Mouse (Mus musculus) midbrain, embryonic 12.5 days (tissue): ENCODE data around the gene Eps15l1. TPM values are rescaled to one million over a fixed set of nuclear protein-coding genes. Genes with fewer than 3 reads are reported as not detected.
A peak's percentile ranks its signal among the peaks of the same experiment; 100 is the strongest.

Experiments
- ATAC-seq: fragments of 200-750 bp; cut with Nextera tagmentation; 2 replicates; pipeline ENCODE4 v1.8.0; 2017; ENCODE audit warnings: low read depth, moderate TSS enrichment, moderate library complexity; ENCODE audit not compliant: low FRiP score
- H3K27ac ChIP-seq: fragments of 300-500 bp; sonication (generic); replicated peaks from 2 replicates; pipeline ENCODE4 v1.5.1; 2016; ENCODE audit warnings: mild to moderate bottlenecking
- H3K27me3 ChIP-seq: fragments of 300-500 bp; sonication (generic); 2 replicates; pipeline ENCODE4 v1.6.1; 2016; ENCODE audit warnings: mild to moderate bottlenecking
- H3K36me3 ChIP-seq: fragments of 300-500 bp; sonication (generic); 2 replicates; pipeline ENCODE4 v1.6.1; 2016
- H3K4me1 ChIP-seq: fragments of 300-500 bp; sonication (generic); 2 replicates; pipeline ENCODE4 v1.6.1; 2016
- H3K4me2 ChIP-seq: fragments of 300-500 bp; sonication (generic); replicated peaks from 2 replicates; pipeline ENCODE4 v1.6.1; 2016; ENCODE audit warnings: mild to moderate bottlenecking, moderate library complexity
- H3K4me3 ChIP-seq: fragments of 300-500 bp; sonication (generic); 2 replicates; pipeline ENCODE4 v1.5.1; 2016; ENCODE audit warnings: mild to moderate bottlenecking
- H3K9ac ChIP-seq: fragments of 300-500 bp; sonication (generic); replicated peaks from 2 replicates; pipeline ENCODE4 v1.6.1; 2016; ENCODE audit warnings: mild to moderate bottlenecking, moderate library complexity
- H3K9me3 ChIP-seq: fragments of 300-500 bp; sonication (generic); 2 replicates; pipeline ENCODE4 v1.6.1; 2016; ENCODE audit warnings: mild to moderate bottlenecking
- WGBS: fragments of 180-500 bp; shearing (Covaris S2); methylation state at CpG from one replicate; pipeline ENCODE4 v1.1.7; 2016; 5-methylcytosine and 5-hydroxymethylcytosine counted together
- polyA plus RNA-seq: library from polyadenylated mRNA; unstranded; fragments of >200 nt; fragmentation: Nextera tagmentation; extraction: Ambion mirVana; gene quantifications from 2 replicates; pipeline ENCODE4 v1.2.1, GENCODE M21; 2016

Eps15l1 gene
- polyA plus RNA-seq, 1 experiment from 2014 or later = 73.2 TPM

- no peak overlapping the region for H3K9ac ChIP-seq
- peaks cover 49% of the 10 kb centered on the region for H3K27me3 ChIP-seq
- H3K4me2 ChIP-seq = no peak overlapping the region
- H3K4me3 ChIP-seq = no peak overlapping the region
- ATAC-seq = no peak
- H3K4me1 ChIP-seq = peaks cover 10% of the 10 kb centered on the region
- no peaks in the 10 kb centered on the region for H3K9me3 ChIP-seq
- H3K27ac ChIP-seq = no peak overlapping the region
- no peaks in the 10 kb centered on the region for H3K36me3 ChIP-seq
- WGBS = 90% methylated on average over 10 of the region's 10 CpGs
Measured at GRCm38 (mm10) chr8:72324036-72324706, 97.1 kb downstream of the Eps15l1 start.

DNA sequence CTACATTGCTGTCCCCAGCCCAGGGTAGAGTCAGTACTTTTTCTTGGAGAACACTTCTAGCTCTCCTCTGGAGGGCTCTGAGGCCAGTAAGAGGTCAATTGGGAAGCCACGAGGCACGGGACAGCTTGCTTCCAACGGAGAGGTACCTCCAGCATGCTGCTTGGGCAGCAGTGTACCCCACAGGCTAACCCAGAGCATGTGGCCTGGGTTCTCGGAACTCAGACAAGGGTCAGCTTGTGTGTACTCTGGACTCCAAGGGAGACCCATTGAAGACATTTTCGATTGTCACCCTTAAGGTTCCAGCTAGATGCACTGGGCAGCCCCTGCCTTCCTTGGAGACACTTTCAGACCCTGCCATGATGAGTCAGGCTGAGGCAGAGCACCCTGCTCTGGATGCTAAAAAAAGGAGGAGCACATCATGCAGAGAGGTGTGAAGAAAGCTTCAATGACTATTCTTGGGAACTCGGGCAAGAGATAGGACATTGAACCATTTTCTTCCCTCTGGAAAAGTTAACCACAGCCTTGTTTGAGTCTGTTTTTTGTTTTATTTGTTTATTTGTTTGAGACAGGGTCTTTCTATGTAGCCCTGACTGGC, 98.0 kb downstream of the Eps15l1 start:
- Histone ChIP-seq H3K9me3 (no peaks in the 10 kb centered on the region), H3K27ac (no peak overlapping the region), H3K27me3 (peaks cover 57% of the 10 kb centered on the region), H3K4me3 (no peak overlapping the region), H3K4me2 (no peak overlapping the region), H3K9ac (no peak overlapping the region), H3K4me1 (peaks cover 14% of the 10 kb centered on the region), H3K36me3 (no peaks in the 10 kb centered on the region)
- WGBS = 68% methylated on average over 6 of the region's 6 CpGs
- ATAC-seq = no peak

DNA sequence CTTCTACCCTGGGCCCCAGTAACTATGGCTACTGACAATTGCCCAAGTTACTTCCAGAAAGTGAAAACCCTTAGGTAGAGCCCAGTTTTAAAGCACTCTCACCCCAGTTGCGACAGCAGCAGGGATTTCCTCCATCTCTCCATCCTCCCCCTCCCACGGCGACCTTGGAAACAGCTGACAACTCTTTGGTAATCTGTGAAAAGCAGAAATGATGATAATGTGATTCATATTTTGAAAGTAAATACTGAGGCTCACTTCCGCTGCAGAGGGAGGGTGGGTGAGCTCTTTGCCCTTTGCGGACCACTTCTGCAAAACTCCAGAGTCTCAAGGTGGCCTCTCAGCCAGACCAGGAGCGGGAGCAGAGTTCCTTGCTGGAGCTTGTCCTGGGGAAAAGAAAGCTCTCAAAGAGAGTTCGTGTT, 98.8 kb downstream of the Eps15l1 start:
- no peaks in the 10 kb centered on the region for H3K36me3 ChIP-seq
- peaks cover 62% of the 10 kb centered on the region for H3K27me3 ChIP-seq
- H3K4me1 ChIP-seq = peaks cover 14% of the 10 kb centered on the region
- H3K4me3 ChIP-seq = no peak overlapping the region
- H3K9ac ChIP-seq = no peak overlapping the region
- H3K9me3 ChIP-seq = no peaks in the 10 kb centered on the region
- WGBS = 77% methylated on average over 7 of the region's 7 CpGs
- ATAC-seq = no peak
- H3K4me2 ChIP-seq = no peak overlapping the region
- no peak overlapping the region for H3K27ac ChIP-seq

GRCm38 (mm10) chr8:72321635-72322441, 99.4 kb downstream of the Eps15l1 start:
- no peak for ATAC-seq

GRCm38 (mm10) chr8:72320803-72321583, 100.3 kb downstream of the Eps15l1 start:
- H3K27ac ChIP-seq = no peak overlapping the region
- ATAC-seq = no peak
- H3K9me3 ChIP-seq = no peaks in the 10 kb centered on the region
- H3K4me2 ChIP-seq = no peak overlapping the region
- peaks cover 18% of the 10 kb centered on the region for H3K4me1 ChIP-seq
- peaks cover 66% of the 10 kb centered on the region for H3K27me3 ChIP-seq
- H3K4me3 ChIP-seq = 0 out of 2 replicates have a peak overlapping the region, but pooled peaks have one; percentile 1
- WGBS = 67% methylated on average over 25 of the region's 25 CpGs
- H3K9ac ChIP-seq = no peak overlapping the region
- no peaks in the 10 kb centered on the region for H3K36me3 ChIP-seq

More at GRCm38 (mm10) chr8:72321635-72322441, 99.4 kb downstream of the Eps15l1 start:
- Histone ChIP-seq H3K4me2 (no peak overlapping the region), H3K9ac (no peak overlapping the region), H3K4me1 (peaks cover 14% of the 10 kb centered on the region), H3K27me3 (peaks cover 66% of the 10 kb centered on the region), H3K9me3 (no peaks in the 10 kb centered on the region), H3K27ac (no peak overlapping the region), H3K4me3 (no peak overlapping the region), H3K36me3 (no peaks in the 10 kb centered on the region)
- WGBS = 88% methylated on average over 20 of the region's 20 CpGs

DNA sequence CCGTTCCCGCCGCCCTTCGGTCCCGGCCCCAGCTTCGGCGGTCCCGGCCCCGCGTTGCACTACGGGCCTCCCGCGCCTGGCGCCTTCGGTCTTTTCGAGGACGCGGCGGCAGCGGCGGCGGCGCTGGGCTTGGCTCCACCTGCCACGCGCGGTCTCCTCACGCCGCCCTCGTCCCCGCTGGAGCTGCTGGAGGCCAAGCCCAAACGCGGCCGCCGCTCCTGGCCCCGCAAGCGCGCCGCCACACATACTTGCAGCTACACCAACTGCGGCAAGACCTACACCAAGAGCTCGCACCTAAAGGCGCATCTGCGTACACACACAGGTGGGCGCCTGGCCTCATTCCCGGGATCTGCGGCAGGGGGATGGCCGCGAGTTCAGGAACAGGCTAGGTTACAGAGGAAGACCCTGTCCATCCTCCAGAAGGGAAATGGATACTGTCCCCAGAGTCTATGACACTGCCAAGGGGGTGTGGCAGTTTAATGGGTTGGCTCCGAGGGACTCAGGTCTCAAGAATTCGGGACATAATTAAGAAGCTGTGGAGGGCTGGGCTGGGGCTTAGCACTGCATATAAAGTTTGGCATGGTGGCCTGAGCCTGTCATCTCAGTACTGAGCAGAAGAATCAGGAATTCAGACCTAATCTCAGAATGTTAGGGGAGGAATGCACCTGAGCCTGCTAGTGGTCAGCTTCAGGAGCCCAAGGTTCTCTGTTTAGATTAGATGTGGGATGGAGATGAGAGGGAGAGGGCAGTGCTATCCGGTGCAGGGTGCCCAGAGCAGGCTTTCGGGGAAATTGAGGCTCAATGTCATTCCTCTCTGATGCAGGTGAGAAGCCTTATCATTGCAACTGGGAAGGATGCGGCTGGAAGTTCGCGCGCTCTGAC, 101.1 kb downstream of the Eps15l1 start:
- Histone ChIP-seq H3K27me3 (peaks cover 66% of the 10 kb centered on the region), H3K4me2 (peak overlapping the region; percentile 76), H3K9me3 (no peaks in the 10 kb centered on the region), H3K4me3 (peak overlapping the region; percentile 52), H3K27ac (no peak overlapping the region), H3K36me3 (no peaks in the 10 kb centered on the region), H3K4me1 (peaks cover 18% of the 10 kb centered on the region), H3K9ac (peak overlapping the region; percentile 46)
- ATAC-seq = no peak
- 8% methylated on average over 52 of the region's 55 CpGs for WGBS

DNA sequence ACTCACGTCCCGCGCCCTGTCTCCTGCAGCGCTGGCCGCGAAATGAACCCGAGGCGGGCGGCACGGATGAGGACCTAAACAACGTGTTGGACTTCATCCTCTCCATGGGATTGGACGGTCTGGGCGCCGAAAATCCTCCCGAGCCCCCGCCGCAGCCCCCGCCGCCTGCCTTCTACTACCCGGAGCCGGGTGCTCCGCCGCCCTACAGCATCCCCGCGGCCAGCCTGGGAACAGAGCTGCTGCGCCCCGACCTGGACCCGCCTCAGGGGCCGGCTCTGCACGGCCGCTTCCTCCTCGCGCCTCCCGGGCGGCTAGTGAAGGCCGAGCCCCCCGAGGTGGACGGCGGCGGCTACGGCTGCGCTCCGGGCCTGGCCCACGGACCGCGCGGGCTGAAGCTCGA, 101.9 kb downstream of the Eps15l1 start:
- peak overlapping the region; percentile 76 for H3K4me2 ChIP-seq
- peak overlapping the region; percentile 46 for H3K9ac ChIP-seq
- ATAC-seq = 0 out of 2 replicates have a peak, but pooled peaks have one; percentile 11
- 1% methylated on average over 47 of the region's 48 CpGs for WGBS
- H3K27me3 ChIP-seq = peaks cover 63% of the 10 kb centered on the region
- no peaks in the 10 kb centered on the region for H3K9me3 ChIP-seq
- no peak overlapping the region for H3K27ac ChIP-seq
- peak overlapping the region; percentile 52 for H3K4me3 ChIP-seq
- no peaks in the 10 kb centered on the region for H3K36me3 ChIP-seq
- H3K4me1 ChIP-seq = peaks cover 18% of the 10 kb centered on the region

DNA sequence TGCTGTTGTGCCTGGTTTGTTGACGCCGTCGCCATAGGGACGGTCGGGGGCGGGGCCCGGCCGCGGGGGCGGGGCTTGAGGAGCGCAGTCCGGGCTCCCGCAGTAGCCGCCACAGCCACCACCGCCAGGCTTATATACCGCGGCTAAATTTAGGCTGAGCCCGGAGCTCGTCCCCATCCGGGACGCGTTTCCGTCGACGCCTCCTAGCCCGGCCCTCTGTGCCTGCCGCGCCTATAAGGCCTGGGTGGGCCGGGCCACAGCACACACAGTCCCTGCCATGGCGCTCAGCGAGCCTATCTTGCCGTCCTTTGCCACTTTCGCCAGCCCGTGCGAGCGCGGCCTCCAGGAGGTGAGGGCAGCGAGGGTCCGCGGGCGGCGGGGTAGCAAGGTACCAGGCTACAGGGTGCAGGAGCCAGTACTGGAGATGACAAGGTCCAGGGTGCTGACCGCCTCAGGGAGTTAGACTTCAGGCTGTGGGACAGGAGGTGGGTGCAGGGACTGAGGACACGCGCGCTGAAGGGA, 102.4 kb downstream of the Eps15l1 start, which contains the start of gene Klf2:
Gene Klf2, plus strand, starts transcription at position 233 of the 522 bp plus-strand sequence.
- Histone ChIP-seq H3K4me2 (peak within 1 kb of the TSS; percentile 76), H3K9me3 (no peaks in the 10 kb centered on the region), H3K27me3 (peaks cover 60% of the 10 kb centered on the region), H3K4me1 (peaks cover 18% of the 10 kb centered on the region), H3K4me3 (peak within 1 kb of the TSS; percentile 52), H3K36me3 (no peaks in the 10 kb centered on the region), H3K9ac (peak within 1 kb of the TSS; percentile 46), H3K27ac (no peak within 1 kb of the TSS)
- WGBS = under 1% methylated on average over 46 of the region's 46 CpGs
- ATAC-seq = peak; percentile 93

GRCm38 (mm10) chr8:72317741-72318301, 103.4 kb downstream of the Eps15l1 start:
- H3K4me2 ChIP-seq = no peak overlapping the region
- no peaks in the 10 kb centered on the region for H3K9me3 ChIP-seq
- no peak for ATAC-seq
- 52% methylated on average over 5 of the region's 5 CpGs for WGBS
- no peak overlapping the region for H3K27ac ChIP-seq
- H3K36me3 ChIP-seq = no peaks in the 10 kb centered on the region
- H3K9ac ChIP-seq = no peak overlapping the region
- H3K4me3 ChIP-seq = no peak overlapping the region
- H3K27me3 ChIP-seq = peaks cover 53% of the 10 kb centered on the region
- H3K4me1 ChIP-seq = peaks cover 18% of the 10 kb centered on the region

DNA sequence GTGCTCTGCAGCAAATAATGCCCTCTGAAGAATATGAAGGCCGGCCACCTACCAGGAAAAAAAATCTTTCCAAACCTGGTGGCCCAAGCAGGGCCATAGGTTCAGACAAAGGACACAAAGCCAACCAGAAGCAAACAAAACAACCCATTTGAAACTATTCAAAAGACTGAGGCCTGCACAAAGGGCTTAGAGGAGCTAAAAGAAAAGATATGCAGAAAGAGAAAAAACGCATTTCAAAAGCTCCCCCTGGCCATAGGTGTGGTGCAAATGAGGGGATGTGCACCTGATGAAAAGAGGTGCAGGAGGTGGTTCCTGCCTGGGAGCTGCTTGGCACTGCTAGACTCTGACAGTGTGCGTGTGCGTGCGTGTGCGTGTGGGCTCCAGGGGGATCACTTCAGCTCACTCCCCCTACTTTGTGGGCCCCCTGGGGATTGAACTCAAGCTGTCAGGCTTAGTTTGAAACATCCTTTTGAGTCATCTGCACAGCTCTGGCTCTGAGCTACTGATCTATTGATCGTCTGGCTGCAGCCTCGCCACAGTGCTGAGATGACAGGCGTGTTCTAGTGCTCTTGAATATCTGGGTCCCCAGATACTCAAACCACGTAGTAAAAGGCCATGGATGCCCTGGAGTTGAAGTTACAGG, 105.1 kb downstream of the Eps15l1 start:
- Histone ChIP-seq H3K4me1 (peaks cover 19% of the 10 kb centered on the region), H3K4me2 (no peak overlapping the region), H3K27ac (no peak overlapping the region), H3K9ac (no peak overlapping the region), H3K9me3 (no peaks in the 10 kb centered on the region), H3K36me3 (no peaks in the 10 kb centered on the region), H3K27me3 (peaks cover 37% of the 10 kb centered on the region), H3K4me3 (no peak overlapping the region)
- ATAC-seq = no peak
- WGBS = 11% methylated on average over 10 of the region's 10 CpGs
